Mouse (Mus musculus) splenic B cell, adult 2 months (primary cell): ENCODE measurements around the gene Ssu2.

Experiments
- DNase-seq: peaks from one replicate; pipeline ENCODE4 v3.0.0-alpha.2; 2011; ENCODE audit warnings: low read depth, low spot score
- H3K27me3 ChIP-seq: 2 replicates; pipeline ENCODE4 v1.6.1; 2012; ENCODE audit warnings: mild to moderate bottlenecking, low read length, moderate library complexity, mixed read lengths; ENCODE audit not compliant: control insufficient read depth, poor library complexity, insufficient read depth, severe bottlenecking
- H3K36me3 ChIP-seq: 2 replicates; pipeline ENCODE4 v1.6.1; 2012; ENCODE audit warnings: mild to moderate bottlenecking, low read length, moderate library complexity, mixed read lengths; ENCODE audit not compliant: control insufficient read depth, poor library complexity, insufficient read depth, severe bottlenecking

Ssu2 gene

DNA sequence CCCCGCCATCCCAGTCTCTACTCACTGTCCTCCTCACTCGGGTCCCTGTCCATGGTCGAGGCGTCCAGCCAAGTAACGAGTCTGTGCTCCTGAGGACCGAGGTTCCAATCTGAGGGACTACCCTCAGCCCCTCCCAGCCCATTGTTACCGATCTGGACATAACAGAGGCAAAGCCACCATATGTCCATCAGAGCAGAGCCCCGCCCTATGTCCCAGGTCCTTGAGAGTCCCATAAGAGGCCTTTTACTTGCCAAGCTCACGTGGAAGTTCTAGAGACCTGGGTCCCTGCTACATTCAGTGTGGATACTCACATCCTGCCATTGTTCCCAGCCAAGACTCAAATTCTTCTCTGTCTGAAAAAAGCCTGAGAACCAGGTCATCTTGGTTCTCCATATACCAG, at the start of gene Ssu2:
Gene Ssu2, minus strand, starts transcription at position 77 of the 400 bp plus-strand sequence.
- DNase-seq: no peak
- Histone ChIP-seq H3K27me3 (no peaks in the 10 kb centered on the region), H3K36me3 (no peaks in the 10 kb centered on the region)

DNA sequence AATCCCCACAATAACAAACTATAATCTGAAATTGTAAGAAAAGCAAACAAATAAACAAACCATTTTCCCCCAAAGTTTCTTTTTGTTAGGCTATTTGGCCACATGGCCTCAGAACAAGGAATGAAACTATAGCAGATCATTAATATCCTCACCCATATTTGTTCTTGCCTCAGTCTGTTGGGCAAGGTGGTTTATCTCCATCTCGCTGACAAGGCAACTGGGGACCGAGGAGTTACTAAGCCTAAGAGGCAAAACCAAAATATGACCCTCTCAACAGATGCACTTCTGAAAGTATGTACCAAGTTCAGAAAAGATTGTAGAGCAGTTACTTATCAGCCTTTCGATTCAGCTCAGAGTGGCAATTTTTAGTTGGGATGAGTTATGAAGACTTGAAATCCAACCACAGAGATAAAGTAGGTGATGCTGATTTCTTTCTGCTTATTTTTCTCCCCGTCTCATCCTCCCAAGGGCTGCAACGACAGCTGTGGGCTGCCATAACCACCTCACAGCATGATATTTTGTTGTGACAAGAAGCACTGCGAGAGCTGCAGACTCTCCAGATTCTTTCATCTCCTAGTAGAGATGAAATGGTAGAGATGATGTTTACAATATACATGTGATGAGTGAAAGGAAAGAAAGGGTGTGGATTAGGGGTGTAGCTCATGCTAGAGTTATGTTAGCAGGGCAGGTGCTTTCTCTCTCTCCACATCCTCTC, 38.4 kb upstream of the Ssu2 start:
- Histone ChIP-seq H3K36me3 (no peaks in the 10 kb centered on the region), H3K27me3 (no peaks in the 10 kb centered on the region)
- DNase-seq: no peak

DNA sequence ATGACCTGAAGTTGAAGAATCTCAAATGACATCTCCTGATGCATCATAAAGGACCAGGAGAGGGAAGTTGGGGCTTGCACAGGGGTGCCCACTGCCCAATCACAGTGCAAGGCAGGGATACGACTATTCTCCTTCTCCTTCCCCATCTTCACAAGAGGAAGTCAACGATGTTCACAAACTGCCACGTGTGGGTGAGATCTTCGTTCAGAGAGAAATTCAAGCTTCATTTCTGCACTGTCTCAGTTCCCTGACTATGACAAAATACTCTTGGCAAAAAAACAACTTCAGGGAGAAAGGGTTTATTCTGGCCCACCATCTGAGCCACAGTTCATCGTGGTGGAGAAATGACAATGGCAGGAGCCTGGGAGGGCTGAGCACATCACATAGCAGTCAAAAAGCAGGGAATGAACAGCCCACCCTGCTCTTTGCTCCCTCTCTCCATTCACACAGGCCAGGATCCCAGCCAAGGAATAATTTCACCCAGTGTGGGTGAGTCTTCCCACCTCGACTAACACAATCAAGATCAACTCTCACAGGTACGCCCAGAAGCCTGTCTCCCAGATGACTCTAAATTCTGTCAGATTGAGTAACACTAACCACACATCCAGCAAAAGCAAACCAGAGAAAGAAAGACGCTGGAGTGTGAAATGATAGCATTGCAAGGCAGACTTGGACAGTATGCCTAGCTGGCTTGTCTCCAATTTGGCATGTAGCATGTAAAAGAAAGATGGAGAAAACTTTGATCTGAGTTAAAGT, 36.1 kb upstream of the Ssu2 start:
- no peaks in the 10 kb centered on the region for H3K36me3 ChIP-seq
- H3K27me3 ChIP-seq: no peaks in the 10 kb centered on the region
- no peak for DNase-seq

DNA sequence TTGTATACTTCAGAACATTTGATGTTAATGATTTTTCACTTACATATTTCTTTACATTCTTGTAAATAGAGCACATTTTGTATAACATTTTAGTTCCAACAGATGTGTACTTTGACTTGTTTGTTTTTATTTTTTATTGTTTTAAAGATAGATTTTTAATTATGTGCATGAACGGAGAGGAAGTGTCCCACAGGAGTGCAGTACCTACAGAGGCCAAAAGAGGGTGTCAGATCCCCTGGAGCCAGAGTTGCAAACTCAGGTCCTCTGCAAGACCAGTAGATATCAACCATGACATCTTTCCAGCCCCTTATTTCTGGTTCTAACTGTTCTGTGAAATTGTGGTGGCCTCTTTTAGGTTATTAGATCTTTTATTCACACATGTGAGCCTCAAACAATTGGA, 33.1 kb upstream of the Ssu2 start:
- DNase-seq: no peak
- no peaks in the 10 kb centered on the region for H3K27me3 ChIP-seq
- no peaks in the 10 kb centered on the region for H3K36me3 ChIP-seq

DNA sequence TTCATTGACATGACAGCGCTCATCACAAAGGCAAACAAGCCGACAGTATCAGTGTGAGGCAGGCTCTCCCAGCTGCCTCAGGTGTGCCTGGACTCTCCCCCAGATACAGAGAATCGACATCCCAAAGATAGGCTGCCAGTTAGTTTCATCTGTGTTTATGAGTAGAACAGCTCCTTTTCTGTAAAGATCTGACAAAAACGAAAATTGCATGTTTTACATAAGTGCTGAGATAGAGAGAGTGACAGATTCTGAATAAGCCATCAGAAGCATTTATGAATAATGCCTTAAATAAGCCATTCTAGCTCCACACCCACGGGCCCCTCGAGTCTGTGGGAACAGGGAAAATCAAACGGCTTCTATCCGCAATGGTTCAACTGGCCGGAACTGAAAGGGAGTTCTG, 31.5 kb upstream of the Ssu2 start:
- DNase-seq: no peak
- Histone ChIP-seq H3K36me3 (no peaks in the 10 kb centered on the region), H3K27me3 (no peaks in the 10 kb centered on the region)

DNA sequence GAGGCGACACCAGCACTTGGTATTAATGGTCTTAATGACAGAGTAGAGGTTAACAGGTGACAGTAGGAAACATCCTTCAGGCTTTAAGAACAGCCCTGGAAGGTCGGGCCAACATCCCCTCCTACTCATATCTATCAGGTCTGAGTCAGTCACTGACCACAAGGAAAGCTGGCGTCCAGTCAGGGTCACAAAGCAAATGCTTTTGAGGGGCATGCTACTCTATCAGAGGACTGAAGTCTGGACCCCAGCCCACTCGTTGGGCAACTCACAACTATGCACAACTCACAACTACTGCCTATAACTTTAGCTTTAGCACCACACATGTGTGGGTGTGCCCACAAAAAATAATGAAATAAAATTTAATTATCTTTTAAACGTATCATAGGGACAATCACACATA, 16.3 kb upstream of the Ssu2 start:
- no peak for DNase-seq
- no peaks in the 10 kb centered on the region for H3K36me3 ChIP-seq
- H3K27me3 ChIP-seq: no peaks in the 10 kb centered on the region; the same call in 1 of the 2 replicates

DNA sequence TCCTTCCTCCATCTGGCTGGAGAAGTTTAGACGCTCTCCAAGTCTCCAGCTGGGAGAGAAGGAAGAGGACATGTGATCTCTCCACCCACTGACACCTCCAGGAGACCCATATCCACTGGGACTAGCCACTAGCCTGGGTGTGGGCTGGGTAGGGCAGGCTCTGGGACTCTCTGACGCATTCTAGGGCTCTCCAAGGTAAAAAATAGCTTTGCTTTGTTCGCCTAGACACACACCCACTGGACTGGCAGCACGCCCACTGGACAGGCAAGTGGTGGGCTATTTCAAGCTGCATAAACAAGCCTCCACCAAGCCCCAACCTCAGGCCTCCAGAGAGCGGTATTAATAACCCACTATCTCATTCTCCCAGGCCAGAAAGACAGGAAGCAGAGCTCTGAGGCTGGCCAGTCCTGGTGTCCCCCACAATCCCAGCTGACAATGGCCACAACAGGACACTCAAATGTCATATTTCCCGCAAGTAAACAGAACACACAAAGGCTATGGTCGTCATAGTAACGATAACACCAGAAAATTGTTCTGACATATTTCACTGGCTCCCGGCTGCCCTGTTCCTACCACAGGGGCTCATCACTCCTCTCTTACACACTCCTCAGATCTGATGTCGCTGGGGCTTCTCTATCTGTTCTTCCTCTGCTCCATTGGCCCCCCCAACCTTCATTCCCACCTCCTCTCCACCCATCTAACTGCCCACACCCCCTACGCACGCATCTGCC, 14.3 kb upstream of the Ssu2 start:
- Histone ChIP-seq H3K27me3 (no peaks in the 10 kb centered on the region; the same call in 1 of the 2 replicates), H3K36me3 (no peaks in the 10 kb centered on the region)
- no peak for DNase-seq

DNA sequence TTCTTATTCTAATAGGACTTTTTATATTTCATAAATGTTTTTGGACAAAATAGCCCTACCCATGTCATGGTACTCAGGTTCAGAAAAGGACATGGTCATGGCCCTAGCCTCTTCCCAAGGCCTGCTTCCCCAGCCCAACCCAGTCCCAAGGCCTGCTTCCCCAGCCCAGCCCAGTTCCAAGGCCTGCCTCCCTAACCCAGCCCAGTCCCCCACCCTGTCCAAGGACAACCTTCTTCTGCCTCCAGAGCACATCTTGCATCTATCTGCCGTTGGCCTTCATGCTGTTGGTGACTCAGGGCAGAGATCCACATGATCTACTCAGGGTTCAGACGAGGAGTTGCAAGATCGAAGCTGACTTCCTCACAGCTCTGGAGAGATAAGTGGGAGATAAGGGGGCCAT, 9.5 kb upstream of the Ssu2 start:
- no peaks in the 10 kb centered on the region for H3K36me3 ChIP-seq
- no peak for DNase-seq
- no peaks in the 10 kb centered on the region for H3K27me3 ChIP-seq

DNA sequence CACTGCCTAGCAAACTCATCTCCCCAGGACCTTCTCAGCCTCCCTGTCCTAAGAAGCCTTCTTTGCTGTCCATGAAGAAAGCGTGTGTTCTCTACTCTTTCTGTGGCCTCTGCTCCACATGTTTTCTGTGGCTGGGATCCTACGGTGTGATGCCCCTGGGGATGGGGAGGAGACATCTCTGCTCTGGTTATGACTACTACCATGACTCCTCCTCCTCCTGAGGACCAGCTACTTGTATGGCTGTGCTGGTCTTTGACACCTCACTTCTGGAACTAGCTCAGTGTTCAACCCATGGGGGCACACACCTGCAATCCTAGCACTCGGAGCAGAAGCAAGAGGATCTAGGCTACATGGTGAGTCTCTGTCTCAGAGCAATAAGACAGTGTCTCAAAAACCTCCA, 8.5 kb upstream of the Ssu2 start:
- no peaks in the 10 kb centered on the region for H3K27me3 ChIP-seq
- no peaks in the 10 kb centered on the region for H3K36me3 ChIP-seq
- DNase-seq: no peak

DNA sequence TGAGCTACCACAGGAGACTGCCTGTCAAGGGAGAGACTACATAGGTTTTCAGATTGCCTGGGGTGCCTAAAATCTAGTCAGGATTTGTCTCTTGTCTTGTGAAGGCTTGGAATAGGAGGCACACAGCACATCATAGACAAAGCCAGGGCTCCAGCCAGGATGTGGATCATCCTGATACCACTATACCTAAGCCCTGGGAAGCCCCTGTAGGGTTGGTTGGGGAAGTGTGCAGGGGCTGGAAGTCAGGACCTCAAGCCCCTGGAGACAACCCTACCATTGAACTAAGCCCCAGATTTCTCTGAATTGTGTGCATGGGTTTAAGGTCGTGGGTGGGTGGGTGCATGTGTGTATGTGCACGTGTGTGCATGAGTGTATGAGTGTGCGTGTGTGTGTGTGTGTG, 562 bp upstream of the Ssu2 start:
- no peak for DNase-seq
- no peaks in the 10 kb centered on the region for H3K36me3 ChIP-seq
- H3K27me3 ChIP-seq: no peaks in the 10 kb centered on the region

DNA sequence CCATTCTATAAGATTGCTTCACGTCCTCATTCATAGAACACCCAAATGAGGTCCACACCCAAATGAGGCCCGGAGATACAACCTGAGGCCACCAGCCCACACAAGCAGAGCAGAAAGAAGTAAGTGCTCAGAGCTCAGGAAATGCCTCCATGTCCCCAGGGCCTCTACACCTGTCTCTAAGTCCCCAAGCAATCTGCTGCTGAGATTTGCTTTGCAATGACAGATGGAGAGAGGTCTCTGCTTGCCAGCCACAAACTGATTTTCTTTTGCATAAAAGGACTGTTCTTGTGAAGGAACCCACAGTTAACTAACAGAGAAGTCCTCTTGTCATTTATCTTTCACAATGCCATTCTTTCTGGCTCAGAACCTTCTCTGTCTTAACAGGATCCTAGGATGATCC, 1.6 kb downstream of the Ssu2 start:
- DNase-seq: no peak
- Histone ChIP-seq H3K27me3 (no peaks in the 10 kb centered on the region), H3K36me3 (no peaks in the 10 kb centered on the region)

DNA sequence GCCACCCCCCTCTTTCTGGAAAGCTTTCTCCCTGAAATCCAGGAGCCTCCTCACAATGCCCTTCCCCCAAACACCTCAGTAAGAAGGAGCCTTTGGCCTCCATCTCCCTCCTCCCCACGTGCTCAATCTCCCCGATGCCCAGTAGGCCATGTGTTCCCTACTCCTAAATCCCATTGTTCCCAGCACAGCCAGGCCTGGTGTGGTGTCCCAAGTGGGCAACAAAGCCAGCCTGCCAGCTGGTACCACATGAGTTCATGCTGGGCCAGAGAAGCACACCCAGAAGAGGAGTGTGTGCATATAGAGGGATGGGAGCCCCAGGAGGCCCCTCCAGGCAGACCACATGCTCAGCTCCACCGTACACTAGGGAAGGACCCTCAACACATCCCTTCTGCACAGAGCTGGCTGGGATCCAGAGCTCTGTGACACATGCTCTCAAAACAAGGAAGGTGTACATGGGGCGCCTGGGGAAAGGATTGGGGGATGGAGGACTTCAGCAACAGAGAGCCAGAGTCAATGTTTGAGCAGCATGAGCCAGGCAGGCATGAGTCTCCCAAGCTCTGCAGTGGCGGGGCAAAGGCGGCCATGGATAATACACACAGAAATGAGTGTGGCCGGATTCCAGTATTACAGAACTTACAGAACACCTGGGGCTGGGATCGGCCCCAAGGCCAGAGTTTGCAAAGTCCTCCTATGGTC, 4.7 kb downstream of the Ssu2 start:
- H3K27me3 ChIP-seq: no peaks in the 10 kb centered on the region
- no peak for DNase-seq
- no peaks in the 10 kb centered on the region for H3K36me3 ChIP-seq

DNA sequence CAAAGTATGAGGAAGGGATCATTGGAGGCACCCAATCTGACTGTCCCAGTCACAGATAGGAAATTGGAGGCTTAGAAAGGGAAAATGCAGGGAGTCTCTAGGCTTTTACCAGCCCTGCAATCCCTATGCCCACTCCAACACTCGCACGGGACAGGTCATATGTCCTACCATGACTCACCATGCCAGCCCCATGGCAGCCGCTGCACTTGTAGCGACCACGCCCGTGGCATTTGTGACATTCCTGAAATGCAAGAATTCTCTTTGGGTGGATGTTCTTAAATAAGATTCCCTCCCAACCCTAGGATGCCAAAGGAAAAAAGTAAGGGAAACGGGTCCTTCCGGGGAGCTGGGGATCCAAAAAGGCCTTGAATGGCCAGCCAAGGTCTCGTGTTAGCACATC, 8.8 kb downstream of the Ssu2 start:
- no peaks in the 10 kb centered on the region for H3K36me3 ChIP-seq
- no peaks in the 10 kb centered on the region for H3K27me3 ChIP-seq
- DNase-seq: no peak

DNA sequence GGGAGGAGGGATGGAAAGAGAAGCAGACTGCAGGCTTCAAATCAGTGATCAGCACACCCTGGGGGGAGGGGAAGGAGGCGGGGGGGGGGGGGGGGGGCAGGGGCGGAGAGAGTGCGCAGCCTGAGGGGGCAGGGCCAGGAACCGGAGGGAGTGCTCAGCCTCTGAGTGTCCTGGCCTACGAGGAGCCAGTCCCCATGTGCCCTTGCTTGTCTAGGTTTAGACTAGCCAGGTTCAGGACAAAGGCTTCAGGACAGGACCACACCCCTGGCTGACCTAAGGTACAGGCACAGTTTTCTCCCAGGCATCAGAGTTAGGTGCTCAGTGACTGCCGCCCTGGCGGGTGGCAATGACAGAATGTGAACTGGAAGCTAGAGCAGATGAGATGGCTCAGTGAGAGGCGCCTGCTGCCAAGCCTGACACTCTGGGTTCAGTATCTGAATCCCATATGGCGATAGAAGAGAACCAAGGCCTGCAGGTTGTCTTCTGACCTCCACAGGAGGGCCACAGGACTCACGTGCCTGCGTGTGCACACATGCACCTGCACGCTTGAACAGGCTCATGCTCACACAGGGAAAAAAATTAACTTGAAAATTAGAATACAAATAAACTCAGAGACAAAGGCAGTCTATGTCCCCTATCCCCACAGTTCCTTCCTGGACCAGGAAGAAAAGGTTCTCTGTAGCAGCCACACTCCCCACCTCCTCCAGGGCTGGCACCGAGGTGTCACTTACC, 12.0 kb downstream of the Ssu2 start:
- DNase-seq: no peak
- Histone ChIP-seq H3K27me3 (no peaks in the 10 kb centered on the region), H3K36me3 (no peaks in the 10 kb centered on the region)
